Mouse (Mus musculus) forebrain, embryonic 15.5 days (tissue): Measurements from ENCODE around the gene Zfp382. TPM values are rescaled to one million over a fixed set of nuclear protein-coding genes. Genes with fewer than 3 reads are reported as not detected.

Experiments used
- ATAC-seq: fragments of 200-750 bp; cut with Nextera tagmentation; replicated peaks from 2 replicates; pipeline ENCODE4 v1.8.0; 2017; ENCODE audit warnings: mild to moderate bottlenecking, moderate TSS enrichment, moderate library complexity
- H3K27ac ChIP-seq: fragments of 300-500 bp; sonication (generic); replicated peaks from 2 replicates; pipeline ENCODE4 v1.5.1; 2015; ENCODE audit warnings: mild to moderate bottlenecking, inconsistent platforms
- H3K27me3 ChIP-seq: fragments of 300-500 bp; sonication (generic); 2 replicates; pipeline ENCODE4 v1.6.1; 2015; ENCODE audit warnings: inconsistent platforms
- H3K36me3 ChIP-seq: fragments of 300-500 bp; sonication (generic); 2 replicates; pipeline ENCODE4 v1.6.1; 2015; ENCODE audit warnings: mild to moderate bottlenecking, inconsistent platforms
- H3K4me1 ChIP-seq: fragments of 300-500 bp; sonication (generic); 2 replicates; pipeline ENCODE4 v1.6.1; 2015; ENCODE audit warnings: inconsistent platforms
- H3K4me2 ChIP-seq: fragments of 300-500 bp; sonication (generic); replicated peaks from 2 replicates; pipeline ENCODE4 v1.6.1; 2015; ENCODE audit warnings: mild to moderate bottlenecking, inconsistent platforms
- H3K4me3 ChIP-seq: fragments of 300-500 bp; sonication (generic); 2 replicates; pipeline ENCODE4 v1.5.1; 2015; ENCODE audit warnings: mild to moderate bottlenecking, inconsistent platforms
- H3K9ac ChIP-seq: fragments of 300-500 bp; sonication (generic); replicated peaks from 2 replicates; pipeline ENCODE4 v1.6.1; 2015; ENCODE audit warnings: mild to moderate bottlenecking, inconsistent platforms
- H3K9me3 ChIP-seq: fragments of 300-500 bp; sonication (generic); 2 replicates; pipeline ENCODE4 v1.6.1; 2016; ENCODE audit warnings: inconsistent platforms
- WGBS: fragments of 180-500 bp; shearing (Covaris S2); methylation state at CpG from one replicate; pipeline ENCODE4 v1.1.7; 2015; ENCODE audit warnings: mixed read lengths; 5-methylcytosine and 5-hydroxymethylcytosine counted together
- polyA plus RNA-seq: library from polyadenylated mRNA; unstranded; fragments of >200 nt; fragmentation: Nextera tagmentation; extraction: Ambion mirVana; gene quantifications from 2 replicates; pipeline ENCODE4 v1.2.1, GENCODE M21; 2015

Gene Zfp382
- polyA plus RNA-seq = 24.9 and 25.5 TPM in 2 replicates

DNA sequence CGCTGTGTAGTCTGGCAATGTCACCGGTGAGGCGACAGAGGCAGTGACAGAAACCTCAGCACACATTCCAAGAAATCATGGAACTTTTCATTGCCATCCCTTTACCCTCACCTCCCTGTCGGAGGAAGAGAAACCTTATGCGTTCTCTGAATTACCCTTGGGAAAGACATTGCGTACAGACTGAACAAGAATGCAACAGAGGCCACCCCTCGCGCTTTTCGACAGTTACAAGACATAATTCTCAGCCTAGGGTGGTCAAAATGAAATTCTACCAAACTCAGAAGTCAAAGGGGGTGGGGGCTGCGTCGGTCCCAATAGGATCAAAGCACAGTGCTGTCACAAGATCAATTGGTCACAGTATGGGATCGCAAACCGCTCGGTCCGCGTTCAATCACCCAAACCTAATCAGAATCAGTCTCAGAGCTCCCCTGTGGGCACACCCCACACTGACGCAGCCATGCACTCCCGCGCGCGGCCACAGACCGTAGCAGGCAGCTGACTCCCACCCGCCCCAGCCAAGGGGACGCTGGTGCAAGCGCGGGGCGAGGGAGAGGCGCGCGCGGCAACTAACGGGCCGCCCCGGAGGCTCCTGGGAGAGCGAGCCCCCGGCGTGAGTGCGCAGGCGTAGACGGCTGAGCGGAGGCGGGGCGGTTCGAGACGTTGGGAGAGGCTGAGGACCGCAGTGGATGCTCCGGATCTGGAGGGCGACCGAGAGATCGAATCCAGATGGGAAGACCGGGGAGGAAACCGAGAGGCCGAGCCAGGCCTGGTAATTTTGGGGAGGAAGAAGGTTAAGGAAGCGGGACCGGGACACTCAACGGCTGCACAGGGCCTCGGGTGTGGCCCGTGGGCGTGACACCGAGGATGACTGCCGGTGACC lies at the start of gene Zfp382:
Gene Zfp382 (plus strand): TSS at position 635 of the 880 bp plus-strand sequence.
- WGBS = under 1% methylated on average over 61 of the region's 61 CpGs
- no peaks in the 10 kb centered on the region for H3K9me3 ChIP-seq

GRCm38 (mm10) chr7:30072146-30073028 lies 49.4 kb upstream of the Zfp382 start, which contains the start of gene Zfp82:
Gene Zfp82, minus strand, starts transcription at chr7:30072900.
- H3K4me1 ChIP-seq = peaks cover 20% of the 10 kb centered on the region
- H3K4me3 ChIP-seq = peak within 1 kb of the TSS; percentile 97
- H3K27ac ChIP-seq = peak within 1 kb of the TSS; percentile 89
- H3K4me2 ChIP-seq = peak within 1 kb of the TSS; percentile 97
- no peaks in the 10 kb centered on the region for H3K9me3 ChIP-seq
- peak within 1 kb of the TSS; percentile 93 for H3K9ac ChIP-seq
- peak; percentile 93 for ATAC-seq
- peaks cover 29% of the 10 kb centered on the region; the same call in 1 of the 2 replicates for H3K36me3 ChIP-seq
- WGBS = under 1% methylated on average over 50 of the region's 50 CpGs
- H3K27me3 ChIP-seq = no peaks in the 10 kb centered on the region

More for the DNA sequence above, at the start of gene Zfp382:
- Histone ChIP-seq H3K27me3 (no peaks in the 10 kb centered on the region), H3K27ac (peak within 1 kb of the TSS; percentile 91), H3K9ac (peak within 1 kb of the TSS; percentile 88), H3K4me3 (peak within 1 kb of the TSS; percentile 84), H3K4me2 (peak within 1 kb of the TSS; percentile 70), H3K4me1 (peaks cover 16% of the 10 kb centered on the region), H3K36me3 (peaks cover 7% of the 10 kb centered on the region)
- peak; percentile 98 for ATAC-seq

DNA sequence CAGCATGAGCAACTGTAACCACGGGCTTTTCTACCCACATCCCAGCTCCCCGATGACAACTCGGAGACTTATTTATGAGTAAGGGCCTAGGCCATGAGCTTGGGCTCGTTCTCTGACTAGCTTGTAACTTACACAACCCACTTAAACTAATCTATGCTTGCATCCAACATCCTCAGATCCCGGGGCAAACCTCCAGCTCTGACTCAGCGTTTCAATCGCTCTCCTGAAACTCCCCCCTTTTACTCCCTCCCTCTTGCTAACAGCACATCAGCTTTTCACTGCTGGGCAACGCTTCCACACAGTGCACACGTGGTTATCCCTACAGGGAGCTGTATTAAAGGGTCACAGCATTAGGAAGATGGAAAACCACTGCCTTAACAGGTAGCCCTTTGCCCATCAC lies 35.2 kb upstream of the Zfp382 start:
- peaks cover 31% of the 10 kb centered on the region for H3K36me3 ChIP-seq

GRCm38 (mm10) chr7:30089405-30089804 lies 32.3 kb upstream of the Zfp382 start:
- WGBS = 14% methylated on average over 6 of the region's 6 CpGs

More for the DNA sequence above, 35.2 kb upstream of the Zfp382 start:
- no peak for ATAC-seq
- no peak overlapping the region for H3K9ac ChIP-seq
- H3K9me3 ChIP-seq = no peaks in the 10 kb centered on the region
- 89% methylated on average over 9 of the region's 9 CpGs for WGBS
- no peak overlapping the region for H3K4me3 ChIP-seq
- peaks cover 25% of the 10 kb centered on the region for H3K4me1 ChIP-seq
- no peak overlapping the region for H3K27ac ChIP-seq
- H3K27me3 ChIP-seq = no peaks in the 10 kb centered on the region
- H3K4me2 ChIP-seq = no peak overlapping the region

GRCm38 (mm10) chr7:30090092-30090969 lies 31.4 kb upstream of the Zfp382 start, which contains the start of the genes Gm26920 and Zfp566:
Gene Gm26920, minus strand, starts transcription at chr7:30090410.
Gene Zfp566, minus strand, starts transcription at chr7:30090527.
- Histone ChIP-seq H3K4me2 (peak within 1 kb of the TSS; percentile 52), H3K9ac (peak within 1 kb of the TSS; percentile 51), H3K27ac (peak within 1 kb of the TSS; percentile 88), H3K4me3 (peak within 1 kb of the TSS; percentile 54), H3K4me1 (peaks cover 31% of the 10 kb centered on the region), H3K9me3 (no peaks in the 10 kb centered on the region), H3K27me3 (no peaks in the 10 kb centered on the region), H3K36me3 (peaks cover 11% of the 10 kb centered on the region)
- ATAC-seq = peak; percentile 92
- WGBS = under 1% methylated on average over 40 of the region's 40 CpGs

More at GRCm38 (mm10) chr7:30089405-30089804, 32.3 kb upstream of the Zfp382 start:
- Histone ChIP-seq H3K27ac (no peak overlapping the region), H3K4me2 (peak overlapping the region; percentile 51), H3K27me3 (no peaks in the 10 kb centered on the region), H3K4me3 (peak overlapping the region; percentile 54), H3K36me3 (peaks cover 18% of the 10 kb centered on the region), H3K9ac (peak overlapping the region; percentile 51), H3K9me3 (no peaks in the 10 kb centered on the region), H3K4me1 (peaks cover 31% of the 10 kb centered on the region)
- no peak for ATAC-seq

DNA sequence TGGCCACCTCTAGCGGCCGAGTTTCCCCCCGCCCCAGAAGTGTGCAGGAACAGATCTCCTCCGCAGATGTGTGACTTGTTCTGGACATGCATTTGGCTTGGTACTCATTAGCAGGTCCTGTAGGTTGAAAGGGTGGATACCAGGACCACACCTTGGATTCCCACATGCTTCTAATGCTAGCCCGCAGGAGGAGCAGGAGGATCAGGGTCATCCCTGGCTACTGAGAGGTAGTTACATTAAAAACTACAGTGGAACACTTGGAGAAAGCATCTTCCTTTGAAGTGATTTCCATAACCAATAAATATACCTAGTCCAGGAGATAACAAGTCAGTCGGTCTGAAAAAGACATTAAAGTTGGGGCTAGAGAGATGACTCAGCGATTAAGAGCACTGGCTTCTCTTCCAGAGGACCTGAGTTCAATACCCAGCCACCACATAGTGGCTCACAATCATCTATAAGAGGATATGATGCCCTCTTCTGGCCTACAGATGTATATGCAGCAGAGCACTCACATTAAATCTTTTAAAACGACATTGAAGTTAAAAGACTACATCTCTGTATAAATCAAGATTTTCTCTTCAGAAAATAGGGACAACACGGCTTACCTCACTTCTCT lies 30.7 kb upstream of the Zfp382 start:
- Histone ChIP-seq H3K4me2 (peak overlapping the region; percentile 52), H3K9me3 (no peaks in the 10 kb centered on the region), H3K4me1 (peaks cover 36% of the 10 kb centered on the region), H3K27ac (peak overlapping the region; percentile 88), H3K4me3 (peak overlapping the region; percentile 54), H3K36me3 (peaks cover 3% of the 10 kb centered on the region), H3K27me3 (no peaks in the 10 kb centered on the region), H3K9ac (peak overlapping the region; percentile 34)
- WGBS = 8% methylated on average over 9 of the region's 9 CpGs
- peak; percentile 5 for ATAC-seq

DNA sequence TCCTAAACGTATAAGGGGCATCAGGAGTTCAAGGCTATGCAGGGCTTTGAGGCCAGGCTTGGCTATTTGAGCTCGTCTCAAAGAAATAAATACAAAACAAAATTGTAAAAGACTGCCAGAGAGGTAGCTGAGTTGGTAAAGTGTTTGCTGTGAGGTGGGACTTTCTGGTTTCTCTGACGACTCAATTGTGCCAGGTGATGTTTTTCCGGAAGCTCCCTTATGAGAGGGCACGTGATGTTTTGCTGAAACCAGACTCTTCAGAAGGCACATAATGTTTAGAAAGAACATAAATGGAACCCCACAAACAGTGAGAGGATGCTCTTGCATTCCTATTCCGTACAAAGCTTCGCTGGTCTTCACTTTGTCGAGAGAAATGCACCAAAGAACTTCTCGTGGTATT lies 29.1 kb upstream of the Zfp382 start:
- Histone ChIP-seq H3K27me3 (no peaks in the 10 kb centered on the region), H3K27ac (no peak overlapping the region), H3K4me1 (peaks cover 49% of the 10 kb centered on the region), H3K36me3 (no peaks in the 10 kb centered on the region), H3K9ac (no peak overlapping the region), H3K4me3 (no peak overlapping the region), H3K4me2 (no peak overlapping the region), H3K9me3 (no peaks in the 10 kb centered on the region)
- WGBS = 83% methylated on average over 9 of the region's 9 CpGs
- ATAC-seq = no peak

GRCm38 (mm10) chr7:30093918-30094415 lies 27.8 kb upstream of the Zfp382 start:
- H3K4me2 ChIP-seq = peak overlapping the region; percentile 69
- peaks cover 46% of the 10 kb centered on the region for H3K4me1 ChIP-seq
- no peaks in the 10 kb centered on the region for H3K27me3 ChIP-seq
- H3K9ac ChIP-seq = no peak overlapping the region
- peak overlapping the region; percentile 99 for H3K27ac ChIP-seq
- H3K36me3 ChIP-seq = peaks cover 5% of the 10 kb centered on the region; the same call in 1 of the 2 replicates
- no peak for ATAC-seq
- H3K9me3 ChIP-seq = no peaks in the 10 kb centered on the region
- WGBS = 69% methylated on average over 6 of the region's 6 CpGs
- peak overlapping the region; percentile 70 for H3K4me3 ChIP-seq

GRCm38 (mm10) chr7:30094646-30095429 lies 26.9 kb upstream of the Zfp382 start, which contains the start of gene Zfp260:
Gene Zfp260, plus strand, starts transcription at chr7:30094777.
- peak within 1 kb of the TSS; percentile 99 for H3K27ac ChIP-seq
- peak within 1 kb of the TSS; percentile 70 for H3K4me3 ChIP-seq
- no peaks in the 10 kb centered on the region for H3K27me3 ChIP-seq
- 0% methylated on average over 26 of the region's 26 CpGs for WGBS
- H3K36me3 ChIP-seq = peaks cover 13% of the 10 kb centered on the region; the same call in 1 of the 2 replicates
- H3K9me3 ChIP-seq = no peaks in the 10 kb centered on the region
- peak within 1 kb of the TSS; percentile 93 for H3K9ac ChIP-seq
- peak; percentile 79 for ATAC-seq
- peak within 1 kb of the TSS; percentile 69 for H3K4me2 ChIP-seq
- H3K4me1 ChIP-seq = peaks cover 42% of the 10 kb centered on the region
